Mouse (Mus musculus) c-Kit-negative CD71-positive TER-119-positive erythroid progenitor cells, embryonic 14.5 days (primary cell): ENCODE measurements around the gene Irx1.

Experiments
- DNase-seq: peaks from one replicate; pipeline ENCODE4 v3.0.0-alpha.2; 2013; ENCODE audit warnings: low read depth, low spot score

Gene Irx1

GRCm38 (mm10) chr13:71963356-71964351 is at the start of gene Irx1:
Irx1 (minus strand) TSS chr13:71963723.
- no peak for DNase-seq

GRCm38 (mm10) chr13:71979932-71980655 is 16.6 kb upstream of the Irx1 start:
- DNase-seq: no peak

GRCm38 (mm10) chr13:71975753-71976152 is 12.2 kb upstream of the Irx1 start:
- DNase-seq: no peak

- no peak for DNase-seq
These were observed 4.8 kb upstream of the Irx1 start for GRCm38 (mm10) chr13:71968286-71968685.

- no peak for DNase-seq
These were observed 4.1 kb upstream of the Irx1 start for GRCm38 (mm10) chr13:71967341-71968250.

- no peak for DNase-seq
These were observed 3.1 kb upstream of the Irx1 start for GRCm38 (mm10) chr13:71966631-71967030.

- no peak for DNase-seq
These were observed 843 bp upstream of the Irx1 start for GRCm38 (mm10) chr13:71964366-71964765.

GRCm38 (mm10) chr13:71962661-71963355 is 715 bp downstream of the Irx1 start:
- DNase-seq: no peak

- no peak for DNase-seq
These were observed 1.4 kb downstream of the Irx1 start for GRCm38 (mm10) chr13:71961891-71962660.

- DNase-seq: no peak
These were observed 2.4 kb downstream of the Irx1 start for GRCm38 (mm10) chr13:71960846-71961735.

- no peak for DNase-seq
These were observed 3.2 kb downstream of the Irx1 start for GRCm38 (mm10) chr13:71960277-71960672.

GRCm38 (mm10) chr13:71959361-71960276 is 3.9 kb downstream of the Irx1 start:
- DNase-seq: no peak

- no peak for DNase-seq
These were observed 4.9 kb downstream of the Irx1 start for GRCm38 (mm10) chr13:71958651-71959050.

- DNase-seq: no peak
These were observed 5.6 kb downstream of the Irx1 start for GRCm38 (mm10) chr13:71957811-71958351.

GRCm38 (mm10) chr13:71957147-71957546 is 6.4 kb downstream of the Irx1 start:
- no peak for DNase-seq

- DNase-seq: no peak
These were observed 7.0 kb downstream of the Irx1 start for GRCm38 (mm10) chr13:71956481-71956880.

- DNase-seq: no peak
These were observed 11.6 kb downstream of the Irx1 start for GRCm38 (mm10) chr13:71951966-71952365.

- DNase-seq: no peak
These were observed 13.7 kb downstream of the Irx1 start for GRCm38 (mm10) chr13:71949859-71950258.
